Mouse (Mus musculus): ENCODE data around the gene Tsc22d3. TPM values are rescaled to one million over a fixed set of nuclear protein-coding genes. Genes with fewer than 3 reads are reported as not detected.

The Tsc22d3 gene
- polyA plus RNA-seq, 1 experiment from 2014 or later: 131 TPM

DNA sequence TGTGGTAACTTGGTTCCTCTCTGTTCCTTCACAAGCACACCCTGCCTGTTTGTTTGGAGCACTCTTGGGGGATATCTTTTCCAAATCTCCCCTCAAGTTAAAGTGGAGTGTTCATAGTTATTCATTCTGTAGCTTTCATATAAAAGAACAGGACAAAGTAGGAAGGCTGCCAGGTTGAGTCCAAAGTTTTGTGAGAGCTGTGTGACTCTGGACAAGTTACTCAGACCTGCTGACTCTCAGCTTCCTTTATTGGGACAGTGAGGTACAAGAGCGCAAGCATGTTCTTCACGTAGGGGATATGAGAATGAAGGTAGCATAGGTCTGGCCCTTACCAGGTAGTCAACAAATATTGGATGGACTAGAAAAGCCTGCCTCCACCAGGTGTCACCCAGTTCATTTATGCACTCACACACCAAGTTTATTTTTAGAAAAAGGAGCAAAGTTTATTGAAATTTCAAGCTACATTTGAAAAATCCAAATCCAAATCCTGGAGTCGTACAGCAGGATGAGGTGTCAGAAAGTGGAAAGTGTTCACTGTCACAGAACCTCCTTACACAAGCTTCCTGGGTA lies 61.3 kb downstream of the Tsc22d3 start:
- peaks cover 30% of the 10 kb centered on the region for H3K27me3 ChIP-seq
- no peak overlapping the region for H3K9ac ChIP-seq
- 0 out of 2 replicates have a peak, but pooled peaks cover 5% of the 10 kb centered on the region for H3K36me3 ChIP-seq
- H3K4me2 ChIP-seq: no peak overlapping the region
- H3K4me1 ChIP-seq: peaks cover 9% of the 10 kb centered on the region; the same call in 1 of the 2 replicates
- ATAC-seq (ENCODE audit: insufficient number of reproducible peaks, low FRiP score, low TSS enrichment, low read depth): no peak
- H3K4me3 ChIP-seq: no peak overlapping the region
- H3K9me3 ChIP-seq: no peaks in the 10 kb centered on the region
- no peak overlapping the region for H3K27ac ChIP-seq
- 88% methylated on average over 3 of the region's 3 CpGs for WGBS

DNA sequence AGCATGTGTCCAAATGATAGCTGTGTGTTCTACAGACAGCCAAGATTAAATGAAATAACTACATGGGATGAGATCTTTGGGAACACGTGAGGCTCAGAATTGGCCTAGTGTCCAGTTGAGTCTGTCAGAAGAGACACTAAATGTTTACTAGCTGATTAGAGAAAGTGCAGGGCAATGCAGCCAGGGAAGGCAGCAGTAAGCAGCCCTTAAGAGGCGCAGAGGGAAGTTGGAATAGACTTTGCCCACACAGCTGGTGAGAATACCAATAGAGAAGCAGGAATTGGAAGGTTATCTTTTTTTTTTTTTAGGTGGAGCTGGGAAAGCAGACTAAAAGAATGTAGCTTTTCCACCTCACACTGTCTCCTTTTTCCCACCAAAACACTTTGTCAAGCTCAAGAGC lies 61.8 kb downstream of the Tsc22d3 start:
- H3K4me2 ChIP-seq: no peak overlapping the region
- no peak overlapping the region for H3K27ac ChIP-seq
- peaks cover 33% of the 10 kb centered on the region for H3K27me3 ChIP-seq
- peaks cover 9% of the 10 kb centered on the region; the same call in 1 of the 2 replicates for H3K4me1 ChIP-seq
- 75% methylated on average over 2 of the region's 2 CpGs for WGBS
- H3K9me3 ChIP-seq: no peaks in the 10 kb centered on the region
- no peak for ATAC-seq (ENCODE audit: insufficient number of reproducible peaks, low FRiP score, low TSS enrichment, low read depth)
- 0 out of 2 replicates have a peak, but pooled peaks cover 5% of the 10 kb centered on the region for H3K36me3 ChIP-seq
- H3K4me3 ChIP-seq: no peak overlapping the region
- no peak overlapping the region for H3K9ac ChIP-seq

DNA sequence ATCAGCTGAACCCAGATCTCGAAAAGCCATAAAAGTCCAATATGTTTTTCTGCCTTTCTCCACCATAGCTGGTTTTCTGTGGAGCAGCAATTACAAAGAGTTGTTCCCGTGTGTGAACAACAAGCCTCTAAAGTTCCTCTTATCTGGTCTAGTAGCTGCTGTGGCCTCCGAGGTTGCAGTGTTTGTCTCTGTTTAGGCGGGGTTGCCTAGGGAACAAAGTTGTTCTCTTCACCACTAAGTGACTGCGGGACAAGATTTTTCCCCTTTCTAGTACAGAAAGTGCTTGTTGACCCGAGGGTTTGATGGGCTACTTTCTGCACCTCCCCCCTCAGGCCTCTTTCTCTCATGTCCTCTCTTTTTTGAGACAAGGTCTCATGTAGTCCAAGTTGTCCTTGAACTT lies 62.8 kb downstream of the Tsc22d3 start:
- Histone ChIP-seq H3K4me1 (peaks cover 7% of the 10 kb centered on the region; the same call in 1 of the 2 replicates), H3K9ac (no peak overlapping the region), H3K4me2 (no peak overlapping the region), H3K27me3 (peaks cover 25% of the 10 kb centered on the region), H3K4me3 (no peak overlapping the region), H3K36me3 (0 out of 2 replicates have a peak, but pooled peaks cover 5% of the 10 kb centered on the region), H3K9me3 (no peaks in the 10 kb centered on the region), H3K27ac (no peak overlapping the region)
- 41% methylated on average over 6 of the region's 6 CpGs for WGBS
- ATAC-seq (ENCODE audit: insufficient number of reproducible peaks, low FRiP score, low TSS enrichment, low read depth): no peak

DNA sequence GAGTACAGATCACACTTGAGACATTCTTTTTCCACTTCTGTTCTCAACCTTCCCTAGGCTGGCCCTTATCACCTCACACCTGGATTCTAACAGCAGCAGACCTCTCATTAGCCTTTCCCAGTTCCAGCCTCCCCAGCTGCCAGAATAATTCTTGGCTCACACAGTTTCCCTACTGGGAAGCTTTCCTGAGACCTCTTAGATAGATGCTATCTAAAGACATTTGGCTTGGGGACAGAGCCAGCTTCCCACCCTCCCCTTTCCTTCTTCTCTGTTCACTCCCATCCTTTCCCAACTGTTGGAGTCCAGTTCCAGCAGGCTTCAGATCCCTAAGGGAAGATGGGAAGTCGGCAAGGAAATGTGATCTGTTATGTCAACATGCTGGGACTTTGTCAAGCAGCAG lies 65.0 kb downstream of the Tsc22d3 start:
- WGBS: 28% methylated on average over 1 of the region's 1 CpGs
- Histone ChIP-seq H3K9ac (no peak overlapping the region), H3K4me2 (no peak overlapping the region), H3K4me1 (peaks cover 2% of the 10 kb centered on the region; the same call in 1 of the 2 replicates), H3K4me3 (no peak overlapping the region), H3K27me3 (peaks cover 20% of the 10 kb centered on the region; the same call in 1 of the 2 replicates), H3K27ac (no peak overlapping the region), H3K9me3 (no peaks in the 10 kb centered on the region), H3K36me3 (no peaks in the 10 kb centered on the region)
- ATAC-seq (ENCODE audit: insufficient number of reproducible peaks, low FRiP score, low TSS enrichment, low read depth): no peak

DNA sequence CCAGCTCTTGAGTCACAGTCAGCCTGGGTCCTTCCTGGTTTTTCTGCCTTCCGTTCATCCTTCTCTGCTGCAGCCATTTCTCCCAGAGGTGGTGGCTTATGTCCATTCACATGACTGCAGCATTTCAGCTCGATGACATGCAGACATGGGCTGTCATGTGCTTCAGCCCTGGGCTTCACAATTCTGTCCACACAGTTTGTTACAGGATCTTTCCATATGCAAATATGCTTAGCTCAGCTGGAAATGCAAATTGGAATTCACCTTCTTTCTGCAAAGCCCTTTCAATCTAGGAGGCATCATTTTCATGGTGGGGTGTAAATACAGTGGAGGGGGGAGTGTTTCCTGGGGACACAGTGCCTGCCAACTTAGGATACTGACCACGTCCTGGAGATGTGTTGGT lies 66.2 kb downstream of the Tsc22d3 start:
- Histone ChIP-seq H3K27me3 (peaks cover 20% of the 10 kb centered on the region; the same call in 1 of the 2 replicates), H3K27ac (no peak overlapping the region), H3K9ac (no peak overlapping the region), H3K4me3 (no peak overlapping the region), H3K9me3 (no peaks in the 10 kb centered on the region), H3K4me1 (no peaks in the 10 kb centered on the region; the same call in 1 of the 2 replicates), H3K4me2 (no peak overlapping the region), H3K36me3 (no peaks in the 10 kb centered on the region)
- WGBS: 78% methylated on average over 3 of the region's 3 CpGs
- no peak for ATAC-seq (ENCODE audit: insufficient number of reproducible peaks, low FRiP score, low TSS enrichment, low read depth)

DNA sequence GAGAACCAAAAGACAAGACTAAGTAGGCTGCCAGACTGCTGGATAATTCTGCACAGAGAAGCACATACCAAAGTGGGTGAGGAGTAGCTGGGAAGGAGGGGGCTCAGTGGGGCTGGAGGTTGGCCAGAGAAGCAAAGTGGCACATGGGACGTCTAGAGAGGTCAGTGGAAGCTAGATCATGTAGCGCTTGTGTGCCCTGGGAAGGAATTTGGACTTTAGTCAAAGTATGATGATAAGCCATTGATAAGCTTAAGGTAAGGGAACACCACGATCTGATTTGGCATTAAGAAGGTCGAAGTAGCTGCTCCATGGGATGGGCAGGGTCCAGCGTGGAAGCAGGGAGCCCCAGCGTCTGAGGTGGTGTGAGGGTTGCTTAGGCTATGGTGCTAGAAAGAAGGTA lies 68.1 kb downstream of the Tsc22d3 start:
- Histone ChIP-seq H3K9ac (no peak overlapping the region), H3K4me2 (no peak overlapping the region), H3K4me3 (no peak overlapping the region), H3K4me1 (no peaks in the 10 kb centered on the region), H3K27me3 (peaks cover 20% of the 10 kb centered on the region; the same call in 1 of the 2 replicates), H3K9me3 (no peaks in the 10 kb centered on the region), H3K27ac (no peak overlapping the region), H3K36me3 (no peaks in the 10 kb centered on the region)
- WGBS: 77% methylated on average over 6 of the region's 6 CpGs
- no peak for ATAC-seq (ENCODE audit: insufficient number of reproducible peaks, low FRiP score, low TSS enrichment, low read depth)

DNA sequence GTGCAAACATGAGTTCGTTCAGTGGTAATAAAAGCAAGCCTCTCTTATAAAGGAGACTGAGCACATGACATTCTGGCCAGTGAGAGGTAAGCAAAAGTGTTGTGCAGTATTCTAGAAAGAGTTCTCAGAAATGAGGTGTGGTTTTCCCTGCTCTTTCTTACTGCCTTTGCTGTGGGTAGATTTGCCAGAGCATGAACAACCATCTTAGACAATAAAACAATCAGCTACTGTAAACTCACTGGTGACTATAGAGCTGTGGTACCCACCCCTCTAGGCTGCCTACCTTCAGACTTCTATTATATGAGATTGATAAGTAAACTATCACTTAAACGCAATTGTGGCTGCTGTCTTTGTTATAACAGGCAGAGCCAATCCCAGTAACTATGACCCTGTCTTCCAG lies 69.1 kb downstream of the Tsc22d3 start:
- peaks cover 20% of the 10 kb centered on the region; the same call in 1 of the 2 replicates for H3K27me3 ChIP-seq
- H3K4me1 ChIP-seq: no peaks in the 10 kb centered on the region
- no peak overlapping the region for H3K4me2 ChIP-seq
- no peaks in the 10 kb centered on the region for H3K9me3 ChIP-seq
- H3K27ac ChIP-seq: no peak overlapping the region
- no peaks in the 10 kb centered on the region for H3K36me3 ChIP-seq
- no peak for ATAC-seq (ENCODE audit: insufficient number of reproducible peaks, low FRiP score, low TSS enrichment, low read depth)
- WGBS: 70% methylated on average over 2 of the region's 2 CpGs
- no peak overlapping the region for H3K9ac ChIP-seq
- H3K4me3 ChIP-seq: no peak overlapping the region

DNA sequence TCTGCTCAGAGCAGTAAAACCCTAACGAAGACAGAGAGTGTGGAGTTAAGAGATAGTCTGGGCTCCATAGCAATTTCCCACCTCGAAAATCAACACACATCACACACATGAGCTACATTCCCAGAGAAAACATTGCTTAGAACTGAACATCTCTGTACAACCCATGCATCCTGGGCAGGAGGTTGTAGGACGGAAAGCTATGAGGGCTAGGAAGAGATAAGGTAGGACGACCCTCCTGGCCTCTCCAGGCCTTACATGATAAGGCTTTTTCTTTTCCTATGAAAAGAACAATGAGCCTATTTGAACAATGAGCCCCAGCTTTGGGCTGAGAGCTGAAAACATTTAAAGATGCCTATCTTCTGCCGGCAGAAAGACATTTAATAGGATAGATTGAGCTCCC lies 69.8 kb downstream of the Tsc22d3 start:
- Histone ChIP-seq H3K4me1 (no peaks in the 10 kb centered on the region), H3K4me3 (no peak overlapping the region), H3K9me3 (no peaks in the 10 kb centered on the region), H3K36me3 (no peaks in the 10 kb centered on the region), H3K9ac (no peak overlapping the region), H3K4me2 (no peak overlapping the region), H3K27ac (no peak overlapping the region), H3K27me3 (peaks cover 17% of the 10 kb centered on the region; the same call in 1 of the 2 replicates)
- no peak for ATAC-seq (ENCODE audit: insufficient number of reproducible peaks, low FRiP score, low TSS enrichment, low read depth)
- WGBS: 85% methylated on average over 5 of the region's 5 CpGs

DNA sequence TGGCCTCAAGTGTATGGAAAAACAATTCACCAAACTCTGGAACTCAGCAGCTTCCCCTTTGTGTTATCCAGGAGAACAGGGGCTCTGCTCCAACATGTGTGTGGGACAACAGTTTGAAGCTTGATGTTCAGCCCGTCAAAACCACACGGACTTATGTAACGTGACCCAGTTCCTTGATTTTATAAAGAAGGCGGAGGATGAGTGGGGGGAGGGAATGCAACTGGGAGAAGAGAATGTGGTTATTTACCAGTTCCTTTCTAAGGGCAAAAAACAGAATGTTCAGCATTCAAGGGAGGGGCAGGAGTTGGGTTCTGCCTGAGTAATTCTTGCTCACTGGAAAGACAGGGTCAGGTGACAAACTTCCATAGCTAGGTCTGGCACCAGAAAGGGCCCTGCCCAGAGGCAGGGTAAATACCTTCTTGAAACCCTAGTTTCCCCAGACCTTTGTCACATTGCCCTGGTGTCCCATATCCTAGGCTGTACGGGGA lies 71.3 kb downstream of the Tsc22d3 start:
- ATAC-seq (ENCODE audit: insufficient number of reproducible peaks, low FRiP score, low TSS enrichment, low read depth): no peak
- H3K27me3 ChIP-seq: peaks cover 11% of the 10 kb centered on the region; the same call in 1 of the 2 replicates

DNA sequence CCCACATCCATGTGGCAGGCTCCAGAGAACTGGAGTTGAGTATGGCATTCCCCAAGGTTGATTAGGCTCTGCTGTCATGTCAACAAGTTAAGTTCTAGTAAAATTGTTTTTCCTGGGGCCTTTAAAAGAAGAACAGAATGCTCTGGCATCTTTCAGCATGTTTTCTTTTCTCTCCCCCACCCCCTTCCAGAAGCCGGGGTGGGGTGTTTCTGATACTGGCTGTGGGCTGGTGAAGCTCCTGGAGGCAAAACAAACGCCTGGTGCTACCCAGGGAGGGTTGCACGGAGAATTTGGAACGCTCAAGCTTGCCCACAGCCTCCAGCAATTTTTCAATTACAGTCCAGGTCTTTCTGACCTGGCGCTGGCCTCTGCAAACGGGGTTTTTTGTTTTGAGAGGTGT lies 73.2 kb downstream of the Tsc22d3 start:
- Histone ChIP-seq H3K9ac (no peak overlapping the region), H3K4me1 (no peaks in the 10 kb centered on the region), H3K4me3 (no peak overlapping the region), H3K27ac (no peak overlapping the region), H3K27me3 (0 out of 2 replicates have a peak, but pooled peaks cover 8% of the 10 kb centered on the region), H3K9me3 (no peaks in the 10 kb centered on the region), H3K4me2 (no peak overlapping the region), H3K36me3 (no peaks in the 10 kb centered on the region)
- no peak for ATAC-seq (ENCODE audit: insufficient number of reproducible peaks, low FRiP score, low TSS enrichment, low read depth)
- 36% methylated on average over 6 of the region's 6 CpGs for WGBS

More for the DNA sequence above, 71.3 kb downstream of the Tsc22d3 start:
- Histone ChIP-seq H3K36me3 (no peaks in the 10 kb centered on the region), H3K4me1 (no peaks in the 10 kb centered on the region), H3K9ac (no peak overlapping the region), H3K9me3 (no peaks in the 10 kb centered on the region), H3K27ac (no peak overlapping the region), H3K4me2 (no peak overlapping the region), H3K4me3 (no peak overlapping the region)
- 41% methylated on average over 5 of the region's 5 CpGs for WGBS

DNA sequence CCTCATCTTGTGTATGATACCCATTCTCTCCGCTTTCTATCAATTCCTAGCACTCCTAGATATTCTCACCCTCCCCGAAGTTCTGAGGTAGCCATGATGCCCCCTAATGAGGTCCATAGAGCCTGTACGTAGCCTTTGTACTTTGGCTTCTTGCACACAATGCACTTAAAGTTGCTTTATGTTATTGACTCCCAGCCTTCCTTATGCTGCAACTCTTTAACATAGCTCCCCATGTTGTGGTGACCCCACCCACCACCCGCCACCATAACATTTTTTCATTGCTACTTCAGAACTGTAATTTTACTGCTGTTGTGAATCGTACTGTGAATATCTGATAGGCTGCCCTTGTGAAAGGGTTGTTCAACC lies 74.2 kb downstream of the Tsc22d3 start:
- WGBS: 84% methylated on average over 5 of the region's 5 CpGs
- H3K4me1 ChIP-seq: no peaks in the 10 kb centered on the region
- H3K36me3 ChIP-seq: no peaks in the 10 kb centered on the region
- no peak for ATAC-seq (ENCODE audit: insufficient number of reproducible peaks, low FRiP score, low TSS enrichment, low read depth)
- no peak overlapping the region for H3K9ac ChIP-seq
- no peak overlapping the region for H3K4me2 ChIP-seq
- no peak overlapping the region for H3K27ac ChIP-seq
- H3K27me3 ChIP-seq: 0 out of 2 replicates have a peak, but pooled peaks cover under 1% of the 10 kb centered on the region
- H3K4me3 ChIP-seq: no peak overlapping the region
- H3K9me3 ChIP-seq: no peaks in the 10 kb centered on the region

DNA sequence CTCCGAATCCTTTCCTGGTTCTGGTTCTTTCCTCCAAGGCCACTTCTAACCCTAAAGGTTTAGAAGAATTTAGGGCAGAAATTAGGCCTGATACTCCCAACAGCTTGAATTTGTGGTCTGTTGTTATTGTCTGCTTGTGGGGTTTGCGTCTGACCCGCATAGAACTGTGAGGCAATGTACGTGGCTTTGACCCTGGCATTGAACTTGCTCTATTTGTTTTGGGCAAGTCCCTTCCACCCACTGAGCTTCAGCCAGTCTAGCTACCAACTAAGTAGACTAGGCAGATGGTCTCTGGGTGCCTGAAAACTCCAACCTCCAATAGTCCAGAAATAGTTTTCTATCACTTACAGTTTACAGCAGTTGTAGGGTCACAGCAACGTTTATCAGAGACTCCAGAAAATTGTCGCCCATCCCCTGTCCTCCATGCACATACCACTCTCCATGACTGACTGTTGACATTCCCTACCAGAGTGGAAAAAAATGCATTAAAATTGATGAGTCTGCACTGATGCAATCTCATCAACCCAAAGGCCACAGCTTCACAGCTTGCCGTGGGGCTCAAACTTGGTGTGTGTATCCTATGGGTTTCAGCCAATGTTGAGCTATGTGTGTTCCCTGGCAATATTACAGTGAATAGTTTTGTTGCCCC lies 74.7 kb downstream of the Tsc22d3 start:
- H3K4me1 ChIP-seq: peaks cover 3% of the 10 kb centered on the region; the same call in 1 of the 2 replicates
- no peak for ATAC-seq (ENCODE audit: insufficient number of reproducible peaks, low FRiP score, low TSS enrichment, low read depth)
- no peaks in the 10 kb centered on the region for H3K9me3 ChIP-seq
- 89% methylated on average over 7 of the region's 7 CpGs for WGBS
- H3K27ac ChIP-seq: no peak overlapping the region
- no peaks in the 10 kb centered on the region for H3K27me3 ChIP-seq
- H3K36me3 ChIP-seq: no peaks in the 10 kb centered on the region
- H3K4me2 ChIP-seq: no peak overlapping the region
- H3K9ac ChIP-seq: no peak overlapping the region
- no peak overlapping the region for H3K4me3 ChIP-seq

Measured in limb, embryonic 15.5 days (tissue).